Mouse (Mus musculus) liver, embryonic 14.5 days (tissue): ENCODE measurements around the gene Ythdc1.

Experiments
- CTCF ChIP-seq: IDR thresholded peaks from 2 replicates; pipeline ENCODE4 v1.5.1; 2016; ENCODE audit warnings: antibody characterized with exemption, low read depth, control low read depth
- EP300 ChIP-seq: IDR thresholded peaks from 2 replicates; pipeline ENCODE4 v1.6.1; 2016; ENCODE audit warnings: antibody characterized with exemption, low read depth

DNA sequence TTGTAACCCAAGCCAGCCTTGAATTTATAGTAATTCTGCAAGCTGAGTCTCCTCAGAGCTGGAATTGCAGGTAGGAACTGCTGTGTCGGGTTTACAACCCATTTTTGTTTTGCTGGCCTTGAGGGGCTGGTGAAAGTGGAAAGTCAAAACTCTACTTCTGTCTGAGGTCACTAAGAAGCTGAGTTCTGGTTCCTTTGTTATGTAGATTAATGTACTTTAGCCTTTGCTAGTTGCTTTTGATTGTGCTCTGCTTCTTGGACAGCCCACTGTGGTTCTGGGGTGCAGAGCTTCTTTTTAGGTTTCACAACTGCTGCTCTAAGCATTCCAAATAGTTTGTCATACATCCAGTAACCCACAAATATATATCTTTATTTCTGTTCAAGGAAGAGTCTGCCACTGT, 17.2 kb upstream of the Ythdc1 start:
- TF ChIP-seq EP300 = no peak
- no peak for TF ChIP-seq CTCF
